Mouse (Mus musculus): ENCODE data around the gene Zfp51. TPM values are rescaled to one million over a fixed set of nuclear protein-coding genes. Genes with fewer than 3 reads are reported as not detected.
"Not testable (repeated sequence)": the region's sequence is repeated elsewhere in the genome, so short reads cannot be mapped to it uniquely, and the experiment has no call there.

Gene Zfp51
- polyA plus RNA-seq (2014; fragmentation: Nextera tagmentation; extraction: Ambion mirVana): 14.4 and 16.0 TPM in 2 replicates

GRCm38 (mm10) chr17:21450138-21450704, at the start of gene Zfp51:
Gene Zfp51 (plus strand): TSS chr17:21450374.
- ATAC-seq: peak; percentile 99

DNA sequence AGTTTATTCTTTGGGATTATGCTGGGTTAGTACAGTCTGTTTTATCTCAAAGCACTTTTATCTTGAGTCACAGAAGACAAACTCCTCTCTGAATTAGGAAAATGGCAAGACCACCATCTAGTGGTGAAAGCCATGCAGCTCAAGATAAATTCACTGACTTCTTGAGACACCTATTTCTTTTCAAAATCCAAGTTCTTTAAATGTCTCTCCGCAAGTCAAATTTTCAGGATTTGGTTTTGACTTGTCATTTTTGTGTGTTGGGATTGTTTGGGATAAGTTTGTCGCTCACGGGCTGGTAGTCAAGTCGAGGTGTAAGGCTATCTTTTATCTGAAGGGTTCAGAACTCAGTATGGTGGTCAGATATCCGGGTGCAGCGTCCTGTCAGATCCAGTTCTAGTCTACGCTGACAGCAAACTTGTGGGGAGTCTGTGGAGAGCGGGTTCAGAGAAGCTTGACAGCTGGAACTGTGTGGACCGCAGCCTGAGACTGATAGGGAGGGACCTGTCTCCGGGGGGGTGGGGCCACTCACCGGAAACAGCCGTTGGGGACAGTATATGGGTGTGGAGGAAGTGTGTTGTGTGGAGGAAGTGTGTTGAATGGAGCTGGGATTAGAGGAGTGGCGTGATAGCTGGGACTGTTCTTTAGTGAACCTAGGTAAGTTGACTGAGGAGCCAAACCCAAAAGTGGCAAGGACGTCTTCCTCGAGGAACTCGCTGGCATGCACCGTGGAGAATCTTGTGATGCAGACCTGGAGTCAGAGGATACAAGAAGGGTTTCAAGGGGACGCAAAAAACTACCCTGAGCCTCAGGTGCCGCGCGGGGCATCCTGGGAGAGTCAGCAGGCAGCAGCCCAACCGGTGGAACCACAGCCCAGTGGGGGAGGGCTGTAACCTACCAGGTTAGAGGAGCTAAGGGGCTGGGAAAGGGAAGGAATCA, 27.2 kb upstream of the Zfp51 start, which contains the start of gene Zfp54:
Gene Zfp54, plus strand, starts transcription at position 564 of the 936 bp plus-strand sequence.
- H3K4me2 ChIP-seq (ENCODE audit: low read length): peak within 1 kb of the TSS; percentile 78
- H3K27ac ChIP-seq (ENCODE audit: low read depth, low read length): no peak within 1 kb of the TSS

More at GRCm38 (mm10) chr17:21450138-21450704, at the start of gene Zfp51:
- peak within 1 kb of the TSS; percentile 61 for H3K4me2 ChIP-seq (ENCODE audit: low read length)
- H3K9ac ChIP-seq (ENCODE audit: low read length): peak within 1 kb of the TSS; percentile 52
- H3K27ac ChIP-seq (ENCODE audit: low read depth, low read length): peak within 1 kb of the TSS; percentile 76
- peak; percentile 92 for DNase-seq (ENCODE audit: low spot score)
- H3K4me3 ChIP-seq (ENCODE audit: low read depth, low read length): peak within 1 kb of the TSS; percentile 60
- WGBS: 0% methylated on average over 26 of the region's 26 CpGs
- no peaks in the 10 kb centered on the region for H3K9me3 ChIP-seq (replicated peaks; ENCODE audit: control insufficient read depth, low read length)
- no peaks in the 10 kb centered on the region; the same call in 1 of the 2 replicates for H3K4me1 ChIP-seq (ENCODE audit: control insufficient read depth, insufficient read depth, low read length)
- H3K36me3 ChIP-seq (ENCODE audit: control insufficient read depth, insufficient read depth, low read length): no peaks in the 10 kb centered on the region
- H3K27me3 ChIP-seq (replicated peaks; ENCODE audit: control insufficient read depth, insufficient read depth, low read length): no peaks in the 10 kb centered on the region

DNA sequence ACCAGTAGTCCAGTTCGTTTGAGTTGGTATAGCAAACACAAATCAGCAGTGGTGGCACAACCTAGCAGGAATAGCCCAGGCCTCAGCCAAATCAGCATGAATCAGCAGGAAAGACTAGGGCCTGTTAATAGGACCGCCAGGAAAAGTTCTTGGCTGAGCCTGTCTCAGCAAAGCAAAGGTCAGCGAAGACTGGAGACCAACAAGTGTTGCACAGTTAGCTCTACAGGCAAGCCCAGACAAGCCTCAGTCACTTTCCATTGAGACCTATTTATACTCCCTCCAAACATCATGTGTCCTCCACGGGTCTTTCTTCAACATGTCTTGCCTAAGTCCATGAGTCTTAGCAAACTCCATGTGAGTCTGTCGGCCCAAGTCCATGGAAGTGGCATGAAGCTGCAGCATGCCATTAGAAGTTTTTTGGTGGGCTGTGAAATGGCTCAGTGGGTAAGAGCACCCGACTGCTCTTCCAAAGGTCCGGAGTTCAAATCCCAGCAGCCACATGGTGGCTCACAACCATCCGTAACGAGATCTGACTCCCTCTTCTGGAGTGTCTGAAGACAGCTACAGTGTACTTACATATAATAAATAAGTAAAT, 11.3 kb upstream of the Zfp51 start:
- H3K4me2 ChIP-seq (ENCODE audit: low read length); H3K4me1 ChIP-seq (ENCODE audit: control insufficient read depth, insufficient read depth, low read length); H3K27ac ChIP-seq (ENCODE audit: low read depth, low read length); H3K9ac ChIP-seq (ENCODE audit: low read length); H3K36me3 ChIP-seq (ENCODE audit: control insufficient read depth, insufficient read depth, low read length); ATAC-seq; H3K4me3 ChIP-seq (ENCODE audit: low read depth, low read length); H3K27me3 ChIP-seq (replicated peaks; ENCODE audit: control insufficient read depth, insufficient read depth, low read length); H3K9me3 ChIP-seq (replicated peaks; ENCODE audit: control insufficient read depth, low read length); DNase-seq (ENCODE audit: low spot score): not testable (repeated sequence)
- 86% methylated on average over 9 of the region's 9 CpGs for WGBS

More for the DNA sequence above, 27.2 kb upstream of the Zfp51 start, which contains the start of gene Zfp54:
- no peaks in the 10 kb centered on the region for H3K27me3 ChIP-seq (replicated peaks; ENCODE audit: control insufficient read depth, insufficient read depth, low read length)
- no peaks in the 10 kb centered on the region for H3K9me3 ChIP-seq (replicated peaks; ENCODE audit: control insufficient read depth, low read length)
- ATAC-seq: peak; percentile 98
- WGBS: 1% methylated on average over 22 of the region's 22 CpGs
- no peaks in the 10 kb centered on the region for H3K36me3 ChIP-seq (ENCODE audit: control insufficient read depth, insufficient read depth, low read length)
- H3K4me1 ChIP-seq (ENCODE audit: control insufficient read depth, insufficient read depth, low read length): no peaks in the 10 kb centered on the region
- peak within 1 kb of the TSS; percentile 37 for H3K4me3 ChIP-seq (ENCODE audit: low read depth, low read length)
- peak; percentile 79 for DNase-seq (ENCODE audit: low spot score)
- peak within 1 kb of the TSS; percentile 60 for H3K9ac ChIP-seq (ENCODE audit: low read length)

- ATAC-seq (peak; percentile 86), DNase-seq (ENCODE audit: low spot score) (peak; percentile 90)
- H3K36me3 ChIP-seq (ENCODE audit: control insufficient read depth, insufficient read depth, low read length): no peaks in the 10 kb centered on the region
- H3K9me3 ChIP-seq (replicated peaks; ENCODE audit: control insufficient read depth, low read length): no peaks in the 10 kb centered on the region
- peak overlapping the region; percentile 76 for H3K27ac ChIP-seq (ENCODE audit: low read depth, low read length)
- peak overlapping the region; percentile 60 for H3K4me3 ChIP-seq (ENCODE audit: low read depth, low read length)
- no peaks in the 10 kb centered on the region for H3K27me3 ChIP-seq (replicated peaks; ENCODE audit: control insufficient read depth, insufficient read depth, low read length)
- peak overlapping the region; percentile 52 for H3K9ac ChIP-seq (ENCODE audit: low read length)
- H3K4me1 ChIP-seq (ENCODE audit: control insufficient read depth, insufficient read depth, low read length): no peaks in the 10 kb centered on the region; the same call in 1 of the 2 replicates
- peak overlapping the region; percentile 61 for H3K4me2 ChIP-seq (ENCODE audit: low read length)
- under 1% methylated on average over 3 of the region's 3 CpGs for WGBS
Observed at GRCm38 (mm10) chr17:21449669-21450068, 505 bp upstream of the Zfp51 start.

- no peak overlapping the region for H3K4me3 ChIP-seq (ENCODE audit: low read depth, low read length)
- WGBS: 96% methylated on average over 5 of the region's 5 CpGs
- no peaks in the 10 kb centered on the region for H3K9me3 ChIP-seq (replicated peaks; ENCODE audit: control insufficient read depth, low read length)
- no peak overlapping the region for H3K9ac ChIP-seq (ENCODE audit: low read length)
- DNase-seq (ENCODE audit: low spot score) (no peak), ATAC-seq (no peak)
- no peaks in the 10 kb centered on the region for H3K27me3 ChIP-seq (replicated peaks; ENCODE audit: control insufficient read depth, insufficient read depth, low read length)
- no peaks in the 10 kb centered on the region for H3K4me1 ChIP-seq (ENCODE audit: control insufficient read depth, insufficient read depth, low read length)
- H3K27ac ChIP-seq (ENCODE audit: low read depth, low read length): no peak overlapping the region
- peaks cover 45% of the 10 kb centered on the region for H3K36me3 ChIP-seq (ENCODE audit: control insufficient read depth, insufficient read depth, low read length)
- no peak overlapping the region for H3K4me2 ChIP-seq (ENCODE audit: low read length)
Observed at GRCm38 (mm10) chr17:21463550-21463949, 13.4 kb downstream of the Zfp51 start.

GRCm38 (mm10) chr17:21472032-21472652, 22.0 kb downstream of the Zfp51 start:
- no peak overlapping the region for H3K27ac ChIP-seq (ENCODE audit: low read depth, low read length)
- no peaks in the 10 kb centered on the region for H3K4me1 ChIP-seq (ENCODE audit: control insufficient read depth, insufficient read depth, low read length)
- no peak overlapping the region for H3K4me3 ChIP-seq (ENCODE audit: low read depth, low read length)
- DNase-seq (ENCODE audit: low spot score) (no peak), ATAC-seq (no peak)
- no peak overlapping the region for H3K4me2 ChIP-seq (ENCODE audit: low read length)
- 67% methylated on average over 3 of the region's 3 CpGs for WGBS
- H3K9me3 ChIP-seq (replicated peaks; ENCODE audit: control insufficient read depth, low read length): no peaks in the 10 kb centered on the region
- H3K27me3 ChIP-seq (replicated peaks; ENCODE audit: control insufficient read depth, insufficient read depth, low read length): no peaks in the 10 kb centered on the region
- no peak overlapping the region for H3K9ac ChIP-seq (ENCODE audit: low read length)
- H3K36me3 ChIP-seq (ENCODE audit: control insufficient read depth, insufficient read depth, low read length): no peaks in the 10 kb centered on the region

GRCm38 (mm10) chr17:21472653-21473307, 22.6 kb downstream of the Zfp51 start:
- no peak for DNase-seq (ENCODE audit: low spot score)
- no peak overlapping the region for H3K9ac ChIP-seq (ENCODE audit: low read length)
- H3K4me2 ChIP-seq (ENCODE audit: low read length): no peak overlapping the region
- WGBS: 60% methylated on average over 2 of the region's 2 CpGs
- no peak overlapping the region for H3K27ac ChIP-seq (ENCODE audit: low read depth, low read length)
- ATAC-seq: no peak
- no peaks in the 10 kb centered on the region for H3K4me1 ChIP-seq (ENCODE audit: control insufficient read depth, insufficient read depth, low read length)
- no peaks in the 10 kb centered on the region for H3K27me3 ChIP-seq (replicated peaks; ENCODE audit: control insufficient read depth, insufficient read depth, low read length)
- H3K36me3 ChIP-seq (ENCODE audit: control insufficient read depth, insufficient read depth, low read length): no peaks in the 10 kb centered on the region
- H3K9me3 ChIP-seq (replicated peaks; ENCODE audit: control insufficient read depth, low read length): no peaks in the 10 kb centered on the region
- no peak overlapping the region for H3K4me3 ChIP-seq (ENCODE audit: low read depth, low read length)

All from forebrain, embryonic 14.5 days (tissue).